Mouse (Mus musculus): Measurements from ENCODE around the gene Ovol2. TPM values are rescaled to one million over a fixed set of nuclear protein-coding genes. Genes with fewer than 3 reads are reported as not detected.
"Not testable (repeated sequence)": the region's sequence is repeated elsewhere in the genome, so short reads cannot be mapped to it uniquely, and the experiment has no call there.

Ovol2 gene
- polyA plus RNA-seq (2017; shearing (Covaris generic)), result not detected

- ATAC-seq, result no peak
Measured at GRCm38 (mm10) chr2:144331401-144332302, at the start of gene Ovol2. TSS of gene Ovol2 (minus strand) at chr2:144332146.

GRCm38 (mm10) chr2:144381741-144382140, 49.8 kb upstream of the Ovol2 start:
- no peak for ATAC-seq

DNA sequence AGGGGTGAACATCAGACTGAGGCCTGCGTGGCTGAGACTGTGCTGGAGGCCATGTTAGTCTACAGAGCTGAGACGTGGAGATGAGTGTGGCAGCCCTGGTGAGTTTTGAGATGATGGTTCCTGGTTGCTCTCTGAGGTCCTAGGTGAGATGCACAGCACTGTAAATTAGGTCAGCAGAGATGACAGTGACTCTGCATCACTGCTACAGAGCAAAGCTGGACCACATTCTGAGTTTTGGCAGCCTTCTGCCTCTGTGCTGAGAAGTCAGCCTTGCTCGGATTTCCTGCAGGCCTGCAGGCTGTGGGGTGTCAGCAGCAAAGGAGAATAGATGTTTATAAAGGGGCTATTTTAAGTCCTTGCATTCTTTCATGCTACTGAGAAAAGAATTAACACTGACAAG, 49.3 kb upstream of the Ovol2 start:
- no peak for ATAC-seq

- ATAC-seq, result no peak
Measured at GRCm38 (mm10) chr2:144375063-144375703, 43.2 kb upstream of the Ovol2 start.

GRCm38 (mm10) chr2:144373063-144373462, 41.1 kb upstream of the Ovol2 start:
- no peak for ATAC-seq

DNA sequence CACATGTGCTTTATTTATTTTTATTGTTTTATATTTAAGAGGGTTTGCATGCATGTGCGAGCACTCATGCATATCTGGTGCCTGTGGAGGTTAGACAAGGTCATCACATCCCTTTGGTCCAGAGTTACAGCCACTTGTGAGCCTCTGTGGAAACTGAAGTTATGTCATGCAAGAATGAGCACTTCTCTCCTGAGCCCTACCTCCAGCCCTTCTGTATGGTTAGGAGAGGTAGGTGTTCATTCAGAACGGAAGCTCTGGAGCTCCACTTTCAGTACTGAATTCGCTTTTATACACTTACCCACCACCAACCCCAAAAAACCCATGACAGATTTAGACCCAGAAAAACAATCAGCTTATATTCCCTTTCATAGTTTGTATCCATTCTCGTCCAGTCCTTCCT, 39.6 kb upstream of the Ovol2 start:
- ATAC-seq, result no peak

GRCm38 (mm10) chr2:144369511-144369910, 37.6 kb upstream of the Ovol2 start:
- ATAC-seq, result peak; percentile 7

DNA sequence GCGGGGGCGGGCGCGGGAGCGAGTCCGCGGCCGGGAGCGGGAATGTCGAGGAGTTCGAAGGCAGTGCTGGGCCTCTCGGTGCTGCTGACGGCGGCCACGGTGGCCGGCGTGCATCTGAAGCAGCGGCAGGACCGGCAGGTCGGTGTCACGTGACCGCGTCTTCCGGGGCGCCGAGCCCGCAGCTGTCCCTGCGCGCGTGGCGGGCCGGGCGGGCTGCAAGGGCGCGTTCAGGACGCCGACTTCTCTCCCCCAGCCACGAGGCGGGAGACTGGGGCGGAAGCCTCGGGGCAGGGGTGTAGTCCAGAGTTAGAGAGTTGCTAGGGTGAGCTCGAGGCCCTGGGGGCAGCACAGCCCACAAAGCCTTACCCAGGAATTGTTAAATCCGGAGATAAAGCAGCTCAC, 37.1 kb upstream of the Ovol2 start:
- peak; percentile 78 for ATAC-seq

DNA sequence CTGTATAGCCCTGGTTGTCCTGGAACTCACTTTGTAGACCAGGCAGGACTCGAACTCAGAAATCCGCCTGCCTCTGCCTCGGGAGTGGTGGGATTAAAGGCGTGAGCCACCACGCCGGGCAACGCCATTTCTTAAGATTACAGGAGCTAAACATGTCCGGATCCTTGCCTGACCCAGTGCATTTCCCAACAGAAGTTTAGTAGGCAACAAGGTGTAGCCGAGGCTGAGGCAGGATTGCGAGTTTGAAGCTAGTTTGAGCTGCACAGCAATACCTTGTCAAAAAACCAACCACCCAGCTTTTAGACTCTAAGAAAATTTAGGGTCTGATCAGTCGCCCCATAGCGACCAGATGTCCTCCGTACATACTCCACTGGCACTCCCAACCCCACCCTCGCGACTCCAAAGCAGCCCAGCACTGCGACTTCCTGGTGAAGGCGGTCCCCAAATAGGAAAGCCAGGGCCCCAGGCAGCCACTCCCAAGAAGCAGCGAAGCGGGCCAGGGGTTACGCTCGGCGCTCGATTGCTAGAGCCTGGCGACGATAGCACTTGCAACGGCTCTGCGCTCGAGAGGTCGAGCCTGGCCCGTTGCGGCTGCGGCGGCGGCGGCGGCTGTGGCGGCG, 36.6 kb upstream of the Ovol2 start, which contains the start of the genes Kat14 and Pet117:
Gene Kat14 (plus strand): TSS at position 584 of the 620 bp plus-strand sequence.
Gene Pet117 (plus strand): TSS at position 597 of the 620 bp plus-strand sequence.
- peak; percentile 92 for ATAC-seq

DNA sequence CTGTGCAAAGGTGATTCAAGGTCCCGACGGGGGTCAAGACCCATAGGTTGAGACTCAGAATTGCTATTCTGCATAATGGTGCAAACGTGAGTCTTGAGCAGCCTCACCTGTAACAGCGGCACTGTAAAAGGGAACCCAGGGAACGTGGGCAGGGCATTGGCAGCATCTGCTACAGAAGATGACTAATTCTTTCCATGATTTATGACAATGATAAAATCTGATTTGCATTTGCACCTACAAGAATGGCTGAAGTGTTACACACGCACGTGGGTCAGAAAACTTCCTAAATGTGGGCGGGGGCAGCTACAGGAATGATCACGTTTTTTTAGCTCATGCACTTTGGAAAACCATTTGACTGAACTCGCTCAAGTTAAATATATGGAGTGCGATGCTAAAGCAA, 20.9 kb upstream of the Ovol2 start:
- no peak for ATAC-seq

DNA sequence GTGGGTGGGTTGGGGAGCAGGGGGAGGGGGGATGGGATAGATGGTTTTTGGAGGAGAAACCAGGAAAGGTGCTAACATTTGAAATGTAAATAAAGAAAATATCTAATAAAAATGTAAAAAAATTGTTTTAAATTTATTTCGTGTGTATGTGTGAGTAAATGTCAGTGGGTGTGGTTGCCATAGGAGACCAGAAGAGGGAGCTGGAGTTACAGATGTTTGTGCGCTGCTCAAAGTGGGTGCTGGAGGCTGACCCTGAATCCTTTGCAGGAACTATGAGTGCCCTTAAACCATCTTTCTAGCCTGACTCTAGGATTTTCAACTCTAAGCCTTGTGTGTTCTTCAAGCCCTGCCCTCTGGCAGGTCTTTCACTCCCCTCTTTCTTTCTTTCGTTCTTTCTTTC, 16.6 kb upstream of the Ovol2 start:
- no peak for ATAC-seq

- ATAC-seq, result peak; percentile 19
Measured at GRCm38 (mm10) chr2:144343158-144343557, 11.2 kb upstream of the Ovol2 start.

DNA sequence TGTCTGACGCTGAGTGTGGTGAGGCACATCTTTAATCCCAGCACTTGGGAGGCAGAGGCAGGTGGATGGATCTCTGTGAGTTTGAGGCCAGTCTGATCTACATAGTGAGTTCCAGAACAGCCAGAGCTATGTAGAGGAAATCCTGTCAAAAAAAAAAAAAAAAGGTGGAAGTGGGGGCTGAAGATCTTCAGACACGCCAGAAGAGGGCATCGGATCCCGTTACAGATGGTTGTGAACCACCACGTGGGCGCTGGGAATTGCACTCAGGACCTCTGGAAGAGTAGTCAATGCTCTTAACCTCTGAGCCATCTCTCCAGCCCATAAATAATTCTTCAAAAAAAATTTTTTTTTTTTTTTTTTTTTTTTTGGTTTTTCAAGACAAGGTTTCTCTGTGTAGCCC, 6.2 kb upstream of the Ovol2 start:
- not testable (repeated sequence) for ATAC-seq

GRCm38 (mm10) chr2:144337701-144338100, 5.8 kb upstream of the Ovol2 start:
- no peak for ATAC-seq

DNA sequence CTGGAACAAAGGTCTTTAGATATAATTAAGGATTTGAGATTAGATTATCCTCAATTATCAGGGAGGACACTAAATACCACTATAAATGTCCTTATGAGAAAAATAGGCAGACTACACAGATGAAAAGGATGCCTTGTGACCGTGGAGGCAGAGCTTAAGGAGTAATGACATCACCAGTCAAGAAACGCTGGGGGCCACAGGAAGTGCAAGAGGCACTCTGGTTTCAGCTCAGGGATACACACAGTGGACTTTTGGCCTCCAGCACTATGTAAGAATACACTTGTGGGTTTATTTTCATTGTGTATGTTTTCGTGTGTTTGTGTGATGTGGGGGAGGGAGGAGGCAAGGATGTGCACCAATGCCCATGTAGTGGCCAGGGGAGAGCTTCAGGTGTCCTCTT, 5.3 kb upstream of the Ovol2 start:
- ATAC-seq, result no peak

- no peak for ATAC-seq
Measured at GRCm38 (mm10) chr2:144333138-144333842, 1.3 kb upstream of the Ovol2 start.

GRCm38 (mm10) chr2:144332486-144332885, 540 bp upstream of the Ovol2 start:
- no peak for ATAC-seq

DNA sequence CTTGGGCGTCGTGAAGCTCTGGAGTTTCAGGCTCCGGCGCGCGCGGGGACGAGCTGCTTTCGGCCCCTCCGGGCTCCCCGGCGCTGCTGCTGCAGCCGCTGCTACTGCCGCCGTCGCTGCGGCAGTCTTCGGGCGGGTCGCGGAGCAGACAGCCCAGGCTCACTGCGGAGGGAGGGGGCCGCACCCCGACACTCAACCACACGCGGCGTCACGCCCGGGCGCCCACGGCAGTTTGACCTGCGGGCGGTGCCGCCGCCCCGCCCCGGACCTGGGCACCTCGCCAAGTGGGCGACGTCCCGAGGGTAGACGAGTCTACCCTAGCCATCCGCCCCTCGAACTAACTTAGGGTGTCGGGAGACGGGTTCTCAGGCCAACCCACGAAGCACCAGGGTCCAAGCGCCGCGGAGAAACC, 980 bp downstream of the Ovol2 start:
- no peak for ATAC-seq

- ATAC-seq, result no peak
Measured at GRCm38 (mm10) chr2:144330352-144330959, 1.5 kb downstream of the Ovol2 start.

DNA sequence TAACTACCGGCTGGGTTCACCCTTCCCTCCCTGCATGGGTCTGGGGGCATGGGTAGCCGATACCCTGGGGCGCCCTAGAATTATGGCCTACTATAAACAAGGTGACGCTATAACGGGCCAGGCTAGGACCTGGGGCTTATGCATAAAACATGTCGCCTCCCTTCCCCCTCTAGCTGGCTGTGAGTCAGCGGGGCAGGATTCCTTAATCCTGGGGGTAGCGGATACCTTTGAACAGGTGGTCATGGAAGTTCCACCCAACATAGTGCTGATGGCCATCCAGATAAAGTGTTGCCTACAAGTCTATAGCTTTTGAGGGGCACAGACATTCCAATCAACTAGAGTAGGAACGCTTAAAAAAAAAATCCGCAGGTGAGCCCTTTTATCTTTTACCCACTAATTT, 2.0 kb downstream of the Ovol2 start:
- no peak for ATAC-seq

DNA sequence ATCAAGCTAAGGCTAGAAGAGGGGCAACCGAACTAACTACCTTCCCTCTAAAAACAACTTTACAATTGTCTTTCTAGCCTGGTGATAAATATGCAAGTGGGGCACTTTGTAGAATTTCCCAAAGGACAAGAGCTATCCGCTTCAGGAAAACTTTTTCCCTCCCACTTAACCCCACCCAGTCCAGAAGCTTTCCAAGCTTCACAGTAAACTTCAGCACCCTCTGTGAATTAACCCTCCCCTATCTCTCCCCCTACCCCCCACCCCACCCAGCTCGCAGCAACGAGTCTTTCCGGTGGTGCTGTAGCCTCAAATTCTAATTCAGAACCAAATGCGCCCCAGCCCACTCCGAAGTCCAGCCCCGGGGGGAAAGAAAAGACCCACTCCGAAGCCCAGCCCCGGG, 2.5 kb downstream of the Ovol2 start:
- no peak for ATAC-seq

DNA sequence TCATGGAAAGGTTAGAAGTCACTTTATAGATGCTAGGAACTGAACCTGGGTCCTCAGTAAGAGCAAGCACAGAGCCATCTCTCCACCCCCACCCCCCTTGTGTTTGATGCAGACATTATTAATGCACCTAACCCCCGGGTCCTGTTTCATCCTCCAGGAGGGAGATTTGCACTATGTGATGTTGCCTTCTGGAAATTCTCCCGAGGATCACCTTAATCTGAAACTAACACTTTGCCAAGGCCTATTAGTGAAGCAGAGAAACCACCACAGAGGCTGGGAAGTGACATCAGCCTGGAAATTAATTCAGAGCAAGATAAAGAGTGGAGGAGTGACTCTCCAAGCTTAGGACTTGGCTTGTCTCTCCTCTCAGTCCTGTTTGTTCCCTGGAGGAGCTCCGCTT, 7.7 kb downstream of the Ovol2 start:
- ATAC-seq, result no peak

Measured in activated CD4-positive, CD25-positive, alpha-beta regulatory T cell, adult 4 months (primary cell).